Mouse (Mus musculus) heart, embryonic 16.5 days (tissue): ENCODE measurements at regions not wholly inside any gene's neighbourhood (a gene's known extent, or its start where the extent isn't known, plus 50 kb on each side); places are given as distances from the start of the nearest gene placed in this dataset.

Experiments used
- ATAC-seq: fragments of 200-750 bp; cut with Nextera tagmentation; replicated peaks from 2 replicates; pipeline ENCODE4 v1.8.0; 2017; ENCODE audit warnings: moderate number of reproducible peaks; ENCODE audit not compliant: insufficient read depth, low FRiP score; ENCODE audit errors: extremely low read depth
- H3K27ac ChIP-seq: fragments of 300-500 bp; sonication (generic); 2 replicates; pipeline ENCODE4 v1.5.1; 2014; ENCODE audit warnings: mild to moderate bottlenecking, low read length, control low read depth, moderate library complexity
- H3K27me3 ChIP-seq: fragments of 300-500 bp; sonication (generic); 2 replicates; pipeline ENCODE4 v1.6.1; 2014; ENCODE audit warnings: low read length, mixed read lengths; ENCODE audit not compliant: control insufficient read depth, insufficient read depth
- H3K36me3 ChIP-seq: fragments of 300-500 bp; sonication (generic); 2 replicates; pipeline ENCODE4 v1.6.1; 2014; ENCODE audit not compliant: control insufficient read depth, insufficient read depth
- H3K4me1 ChIP-seq: fragments of 300-500 bp; sonication (generic); 2 replicates; pipeline ENCODE4 v1.6.1; 2014; ENCODE audit warnings: low read length, mixed read lengths; ENCODE audit not compliant: control insufficient read depth, insufficient read depth
- H3K4me2 ChIP-seq: fragments of 300-500 bp; sonication (generic); 2 replicates; pipeline ENCODE4 v1.6.1; 2014; ENCODE audit warnings: low read depth, mild to moderate bottlenecking, control low read depth, low read length
- H3K4me3 ChIP-seq: fragments of 300-500 bp; sonication (generic); 2 replicates; pipeline ENCODE4 v1.5.1; 2014; ENCODE audit warnings: mild to moderate bottlenecking, control low read depth, low read length
- H3K9ac ChIP-seq: fragments of 300-500 bp; sonication (generic); 2 replicates; pipeline ENCODE4 v1.6.1; 2014; ENCODE audit warnings: low read length, control low read depth
- H3K9me3 ChIP-seq: fragments of 300-500 bp; sonication (generic); replicated peaks from 2 replicates; pipeline ENCODE4 v1.6.1; 2016; ENCODE audit warnings: low read length; ENCODE audit not compliant: control insufficient read depth
- WGBS: fragments of 180-500 bp; shearing (Covaris S2); extraction: QIAGEN DNeasy Blood & Tissue Kit; methylation state at CpG from one replicate; pipeline ENCODE4 v1.1.7; 2014; 5-methylcytosine and 5-hydroxymethylcytosine counted together

DNA sequence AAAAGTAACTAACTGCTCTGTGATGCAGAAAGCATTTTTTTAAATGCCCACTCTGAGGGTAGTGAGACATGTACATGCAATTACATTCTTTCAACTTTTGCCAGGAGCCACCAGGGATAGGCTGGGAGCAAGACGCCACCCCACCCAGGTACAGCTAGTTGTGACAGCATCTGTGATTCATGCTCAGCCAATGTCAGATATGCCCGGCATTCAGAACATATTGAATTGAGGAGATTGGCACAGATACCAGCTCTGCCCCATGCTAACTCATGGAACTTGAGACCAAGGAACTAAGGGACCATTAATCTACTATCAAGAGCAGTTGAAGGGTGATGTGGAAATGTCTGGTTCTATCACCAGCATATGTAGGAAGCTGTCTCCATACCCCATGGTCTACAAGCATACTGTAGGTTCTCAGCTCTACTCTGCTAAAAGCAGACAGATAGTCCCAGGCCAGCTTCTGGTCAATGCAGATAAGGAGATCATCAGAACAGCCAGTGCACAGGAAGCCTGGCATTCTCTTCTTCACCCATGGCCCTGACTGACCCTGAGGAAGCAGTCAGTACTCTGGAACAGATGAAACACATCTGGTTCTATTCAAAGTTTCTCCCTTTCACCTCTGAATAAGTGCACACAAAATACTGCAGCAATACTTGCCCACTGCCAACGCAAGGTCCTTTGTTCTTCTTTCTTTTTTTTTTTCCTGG lies 127.4 kb downstream of the Adamts15 start:
- Histone ChIP-seq H3K4me2 (no peak overlapping the region), H3K27ac (no peak overlapping the region), H3K27me3 (no peaks in the 10 kb centered on the region), H3K4me3 (no peak overlapping the region), H3K4me1 (no peaks in the 10 kb centered on the region), H3K9ac (no peak overlapping the region), H3K9me3 (no peaks in the 10 kb centered on the region), H3K36me3 (no peaks in the 10 kb centered on the region)
- no peak for ATAC-seq
- 81% methylated on average over 3 of the region's 3 CpGs for WGBS

DNA sequence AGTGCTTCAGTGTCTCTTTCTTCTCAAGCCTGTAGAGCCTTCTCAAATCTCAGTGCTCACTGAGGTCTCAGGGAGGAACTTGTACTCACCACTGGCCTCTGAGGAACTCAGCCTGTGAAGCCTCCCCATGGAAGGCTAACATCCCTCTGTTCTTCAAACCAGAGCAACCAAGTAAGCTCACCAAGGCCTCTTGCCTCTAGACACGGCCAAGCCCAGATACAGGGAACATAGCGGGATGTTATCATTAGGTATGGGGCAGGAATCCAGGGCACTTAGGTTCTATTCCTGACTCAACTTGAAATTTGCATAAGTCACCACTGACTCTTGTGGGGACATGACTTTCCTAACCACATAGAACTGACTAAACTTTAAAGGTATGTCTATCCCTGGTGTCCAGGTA lies 141.0 kb downstream of the Adamts15 start:
- Histone ChIP-seq H3K4me1 (peaks cover 12% of the 10 kb centered on the region), H3K27me3 (no peaks in the 10 kb centered on the region), H3K9ac (no peak overlapping the region), H3K4me2 (no peak overlapping the region), H3K4me3 (no peak overlapping the region), H3K27ac (peak overlapping the region; percentile 77), H3K36me3 (no peaks in the 10 kb centered on the region), H3K9me3 (no peaks in the 10 kb centered on the region)
- peak; percentile 70 for ATAC-seq
- 48% methylated on average over 2 of the region's 2 CpGs for WGBS

DNA sequence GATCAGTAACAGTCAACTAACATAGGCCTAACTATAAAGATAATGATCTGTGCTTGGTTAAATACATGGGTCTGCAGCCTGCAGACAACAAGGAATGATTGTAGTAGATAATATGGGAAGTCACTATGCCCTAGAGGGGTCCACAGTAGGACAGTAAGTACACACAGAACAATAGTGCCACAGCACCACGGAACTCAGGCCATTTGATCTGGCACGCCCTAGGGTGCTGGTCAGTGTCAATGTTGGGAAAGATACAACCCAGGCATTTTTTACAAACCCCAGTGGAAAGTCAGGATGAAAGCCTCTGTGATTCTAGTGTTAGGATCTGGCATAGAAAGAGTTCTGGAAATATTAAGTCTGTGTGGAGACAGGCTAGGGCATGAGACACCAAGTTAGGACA lies 144.4 kb downstream of the Adamts15 start:
- H3K27ac ChIP-seq = no peak overlapping the region
- H3K4me1 ChIP-seq = peaks cover 20% of the 10 kb centered on the region
- H3K4me3 ChIP-seq = no peak overlapping the region
- no peaks in the 10 kb centered on the region for H3K27me3 ChIP-seq
- H3K9ac ChIP-seq = no peak overlapping the region
- H3K4me2 ChIP-seq = no peak overlapping the region
- ATAC-seq = no peak
- H3K9me3 ChIP-seq = peaks cover 6% of the 10 kb centered on the region
- WGBS = 84% methylated on average over 2 of the region's 2 CpGs
- no peaks in the 10 kb centered on the region for H3K36me3 ChIP-seq

DNA sequence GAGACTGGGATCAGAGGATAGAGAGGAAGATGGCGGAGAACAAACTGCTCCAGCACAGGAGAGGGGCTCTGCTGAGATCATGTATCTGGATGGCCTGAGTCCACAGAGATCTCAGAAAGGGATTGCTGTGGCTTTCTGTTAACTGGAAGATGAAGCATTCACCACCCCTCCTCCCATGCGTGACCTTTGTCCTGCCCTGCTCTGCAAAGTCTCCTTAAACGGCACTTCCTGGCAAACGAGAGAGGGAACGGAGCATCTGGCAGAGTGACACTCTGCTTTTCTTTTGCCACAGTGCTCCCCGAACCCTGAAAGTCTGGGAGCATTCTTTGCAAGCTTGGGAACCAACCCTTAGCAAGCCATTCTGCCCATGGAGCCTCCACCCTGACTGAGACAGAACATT lies 147.1 kb downstream of the Adamts15 start:
- Histone ChIP-seq H3K4me1 (peaks cover 20% of the 10 kb centered on the region), H3K9ac (no peak overlapping the region), H3K27me3 (no peaks in the 10 kb centered on the region), H3K27ac (no peak overlapping the region), H3K36me3 (no peaks in the 10 kb centered on the region), H3K4me2 (no peak overlapping the region), H3K4me3 (no peak overlapping the region), H3K9me3 (peaks cover 6% of the 10 kb centered on the region)
- WGBS = 55% methylated on average over 6 of the region's 6 CpGs
- ATAC-seq = no peak

DNA sequence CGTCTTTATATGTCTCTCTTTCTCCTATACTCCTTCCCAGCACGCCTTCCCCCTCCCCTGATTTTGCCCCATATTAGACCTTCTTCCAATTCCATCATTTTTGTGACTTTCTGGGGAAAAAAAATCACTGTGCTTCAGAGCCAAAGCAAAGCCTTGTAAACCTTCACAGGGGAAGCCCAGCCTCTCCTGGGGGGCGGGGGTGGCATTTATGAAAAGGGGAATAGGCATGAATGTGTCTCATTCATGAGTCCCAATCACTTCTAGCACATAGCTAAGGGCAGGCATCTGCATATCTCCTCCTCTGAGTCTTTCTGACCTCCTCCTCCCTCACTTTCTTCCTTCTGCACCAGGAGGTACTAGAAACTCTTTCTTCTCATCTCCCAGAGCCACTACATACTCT lies 149.8 kb downstream of the Adamts15 start:
- Histone ChIP-seq H3K27ac (peak overlapping the region; percentile 34), H3K36me3 (no peaks in the 10 kb centered on the region), H3K9ac (no peak overlapping the region), H3K4me3 (no peak overlapping the region), H3K4me2 (no peak overlapping the region), H3K4me1 (peaks cover 29% of the 10 kb centered on the region), H3K9me3 (peaks cover 6% of the 10 kb centered on the region), H3K27me3 (no peaks in the 10 kb centered on the region)
- no peak for ATAC-seq
- 77% methylated on average over 3 of the region's 3 CpGs for WGBS

DNA sequence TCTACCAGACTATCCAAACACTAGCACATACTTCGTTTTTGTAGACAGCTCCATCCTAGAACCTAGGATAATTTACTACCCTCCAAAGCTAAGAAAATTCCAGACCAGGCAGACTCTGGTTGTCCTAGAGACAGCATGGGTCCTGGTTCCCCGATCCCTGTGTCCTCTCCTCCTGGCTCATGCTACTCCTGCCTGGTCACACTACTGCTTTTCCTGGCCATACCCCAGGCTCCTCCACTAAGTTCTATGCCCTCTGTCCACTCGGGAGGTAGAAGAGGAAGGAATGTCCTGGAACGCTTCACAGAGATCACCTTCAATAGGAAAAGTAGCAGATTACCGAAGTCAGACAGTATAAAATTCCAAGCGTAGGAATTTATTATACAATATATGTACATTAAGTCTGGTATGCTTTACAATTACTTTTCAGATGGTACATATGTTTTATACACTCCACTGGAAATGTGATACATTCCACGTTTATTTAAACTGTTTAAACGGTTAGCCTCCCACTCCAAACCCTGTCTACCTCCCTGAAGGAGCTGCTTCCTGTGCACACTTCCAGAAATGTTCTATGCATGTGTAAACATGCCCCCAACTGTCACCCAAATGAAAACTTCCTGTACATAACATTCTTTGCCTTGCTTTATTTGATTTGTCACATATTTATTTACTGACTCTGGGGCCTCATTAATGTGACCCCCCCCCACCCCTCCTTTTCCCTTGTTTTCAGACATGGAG lies 151.6 kb downstream of the Adamts15 start:
- Histone ChIP-seq H3K4me2 (no peak overlapping the region), H3K27me3 (no peaks in the 10 kb centered on the region), H3K4me1 (peaks cover 26% of the 10 kb centered on the region), H3K9me3 (peaks cover 11% of the 10 kb centered on the region), H3K36me3 (no peaks in the 10 kb centered on the region), H3K9ac (no peak overlapping the region), H3K4me3 (no peak overlapping the region), H3K27ac (no peak overlapping the region)
- 63% methylated on average over 8 of the region's 8 CpGs for WGBS
- no peak for ATAC-seq

DNA sequence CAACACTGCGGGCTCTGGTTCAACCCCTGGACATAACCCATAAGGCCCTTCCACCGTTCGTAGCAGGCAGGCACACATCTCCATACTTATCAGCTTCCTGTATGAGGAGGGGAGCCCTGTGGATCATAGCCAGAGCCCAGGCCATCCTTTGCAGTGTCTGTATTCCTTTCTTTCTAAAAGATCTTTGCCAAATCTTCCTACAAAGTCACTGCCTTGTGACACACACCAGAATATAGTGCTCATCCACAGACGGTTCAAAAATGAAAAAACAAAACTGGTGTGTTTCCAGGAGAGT lies 152.9 kb downstream of the Adamts15 start:
- Histone ChIP-seq H3K36me3 (no peaks in the 10 kb centered on the region), H3K4me1 (peaks cover 24% of the 10 kb centered on the region), H3K27me3 (no peaks in the 10 kb centered on the region), H3K9ac (no peak overlapping the region), H3K4me3 (no peak overlapping the region), H3K27ac (no peak overlapping the region), H3K4me2 (no peak overlapping the region), H3K9me3 (peaks cover 11% of the 10 kb centered on the region)
- 32% methylated on average over 4 of the region's 4 CpGs for WGBS
- ATAC-seq = no peak

DNA sequence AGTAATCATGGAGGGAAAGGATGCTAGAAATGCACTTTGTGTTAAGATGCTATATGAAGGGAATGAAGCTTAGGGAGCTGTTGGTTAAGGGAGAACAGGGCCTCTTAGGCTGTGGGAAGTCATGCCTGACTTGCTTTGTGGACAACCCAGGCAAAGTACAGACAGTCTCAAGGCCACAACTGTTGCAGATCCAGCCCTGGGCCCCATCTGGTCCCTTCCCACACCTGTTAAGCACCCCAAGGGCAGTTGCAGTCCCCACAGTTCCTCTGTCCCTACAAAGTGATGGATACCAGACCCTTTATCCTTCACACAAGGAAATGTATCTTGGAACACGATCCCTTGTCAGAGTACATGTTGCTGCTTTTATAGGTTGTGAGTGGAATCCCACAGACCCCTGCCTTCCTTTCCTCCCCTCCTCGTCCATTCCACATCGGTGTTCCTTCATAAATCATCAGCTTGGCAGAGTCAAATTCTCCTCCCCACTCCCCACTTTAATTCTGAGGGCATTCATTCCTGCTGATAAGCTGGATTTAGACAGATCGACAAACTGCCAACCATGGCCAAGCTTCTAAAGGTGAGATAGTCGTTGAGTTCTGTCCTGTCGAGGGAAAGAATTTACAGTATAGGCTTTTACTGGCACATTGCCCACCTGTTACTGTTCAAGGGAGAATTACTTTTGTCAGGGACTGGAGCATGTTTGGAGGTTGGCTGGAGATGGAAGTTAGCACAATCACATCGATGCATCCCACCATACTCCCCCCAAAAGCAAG lies 153.4 kb downstream of the Adamts15 start:
- no peak overlapping the region for H3K4me3 ChIP-seq
- H3K4me1 ChIP-seq = peaks cover 24% of the 10 kb centered on the region
- WGBS = 24% methylated on average over 7 of the region's 7 CpGs
- no peaks in the 10 kb centered on the region for H3K36me3 ChIP-seq
- H3K9ac ChIP-seq = no peak overlapping the region
- H3K4me2 ChIP-seq = no peak overlapping the region
- no peak overlapping the region for H3K27ac ChIP-seq
- ATAC-seq = no peak
- peaks cover 11% of the 10 kb centered on the region for H3K9me3 ChIP-seq
- H3K27me3 ChIP-seq = no peaks in the 10 kb centered on the region

DNA sequence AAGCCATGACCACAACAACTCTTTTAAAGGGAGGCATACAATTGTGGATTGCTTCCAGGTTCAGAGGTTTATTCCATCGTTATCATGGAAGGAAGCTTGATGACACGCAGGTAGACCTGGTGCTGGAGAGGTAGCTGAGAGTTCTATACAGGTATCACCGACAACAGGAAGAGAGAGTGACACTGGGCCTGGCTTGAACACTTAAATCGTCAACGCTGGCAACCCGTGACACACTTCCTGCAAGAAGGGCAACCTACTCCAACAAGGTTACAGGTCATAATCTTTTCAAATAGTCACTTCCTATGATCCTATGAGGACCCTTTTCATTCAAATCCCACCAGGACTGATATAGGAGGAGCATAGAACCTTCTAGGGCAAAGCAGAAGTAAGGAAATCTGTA lies 155.6 kb downstream of the Adamts15 start:
- no peak for ATAC-seq
- Histone ChIP-seq H3K9ac (no peak overlapping the region), H3K27me3 (no peaks in the 10 kb centered on the region), H3K4me1 (peaks cover 22% of the 10 kb centered on the region), H3K4me2 (no peak overlapping the region), H3K27ac (no peak overlapping the region), H3K4me3 (no peak overlapping the region), H3K36me3 (no peaks in the 10 kb centered on the region), H3K9me3 (peaks cover 9% of the 10 kb centered on the region)
- WGBS = 91% methylated on average over 6 of the region's 6 CpGs
